Mouse (Mus musculus) fibroblast of lung, adult 2 months (primary cell): ENCODE measurements around the gene Thsd7a.
A peak's percentile ranks its signal among the peaks of the same experiment; 100 is the strongest.

Experiments used
- DNase-seq: peaks from one replicate; pipeline ENCODE4 v3.0.0-alpha.2; 2011; ENCODE audit warnings: low read depth

Gene Thsd7a

GRCm38 (mm10) chr6:12503867-12504266 lies 245.3 kb downstream of the Thsd7a start:
- DNase-seq = no peak

- DNase-seq = no peak
Observed at GRCm38 (mm10) chr6:12500888-12501287, 248.3 kb downstream of the Thsd7a start.

- DNase-seq = peak; percentile 72
Observed at GRCm38 (mm10) chr6:12499866-12500265, 249.3 kb downstream of the Thsd7a start.

- no peak for DNase-seq
Observed at GRCm38 (mm10) chr6:12493571-12493970, 255.6 kb downstream of the Thsd7a start.

- DNase-seq = no peak
Observed at GRCm38 (mm10) chr6:12488882-12489281, 260.3 kb downstream of the Thsd7a start.

- no peak for DNase-seq
Observed at GRCm38 (mm10) chr6:12481527-12482163, 267.6 kb downstream of the Thsd7a start.

GRCm38 (mm10) chr6:12478359-12478758 lies 270.9 kb downstream of the Thsd7a start:
- DNase-seq = no peak

GRCm38 (mm10) chr6:12470935-12471334 lies 278.3 kb downstream of the Thsd7a start:
- peak; percentile 57 for DNase-seq

- DNase-seq = no peak
Observed at GRCm38 (mm10) chr6:12467339-12468124, 281.7 kb downstream of the Thsd7a start.

GRCm38 (mm10) chr6:12458841-12459240 lies 290.4 kb downstream of the Thsd7a start:
- DNase-seq = peak; percentile 32

GRCm38 (mm10) chr6:12457451-12457850 lies 291.8 kb downstream of the Thsd7a start:
- no peak for DNase-seq

GRCm38 (mm10) chr6:12454876-12455485 lies 294.2 kb downstream of the Thsd7a start:
- peak; percentile 62 for DNase-seq

GRCm38 (mm10) chr6:12454132-12454531 lies 295.1 kb downstream of the Thsd7a start:
- DNase-seq = no peak

GRCm38 (mm10) chr6:12448851-12449250 lies 300.4 kb downstream of the Thsd7a start:
- DNase-seq = no peak

GRCm38 (mm10) chr6:12445486-12445885 lies 303.7 kb downstream of the Thsd7a start:
- no peak for DNase-seq

GRCm38 (mm10) chr6:12439561-12439960 lies 309.6 kb downstream of the Thsd7a start:
- DNase-seq = no peak

- no peak for DNase-seq
Observed at GRCm38 (mm10) chr6:12419070-12419469, 330.1 kb downstream of the Thsd7a start.

GRCm38 (mm10) chr6:12416976-12417375 lies 332.2 kb downstream of the Thsd7a start:
- no peak for DNase-seq

- no peak for DNase-seq
Observed at GRCm38 (mm10) chr6:12404441-12404840, 344.8 kb downstream of the Thsd7a start.

- no peak for DNase-seq
Observed at GRCm38 (mm10) chr6:12402996-12403395, 346.2 kb downstream of the Thsd7a start.

GRCm38 (mm10) chr6:12397776-12398522 lies 351.3 kb downstream of the Thsd7a start:
- DNase-seq = no peak
